Comparison of ENCODE assay signal across 8 mouse cellular contexts in the genomic region with DNA sequence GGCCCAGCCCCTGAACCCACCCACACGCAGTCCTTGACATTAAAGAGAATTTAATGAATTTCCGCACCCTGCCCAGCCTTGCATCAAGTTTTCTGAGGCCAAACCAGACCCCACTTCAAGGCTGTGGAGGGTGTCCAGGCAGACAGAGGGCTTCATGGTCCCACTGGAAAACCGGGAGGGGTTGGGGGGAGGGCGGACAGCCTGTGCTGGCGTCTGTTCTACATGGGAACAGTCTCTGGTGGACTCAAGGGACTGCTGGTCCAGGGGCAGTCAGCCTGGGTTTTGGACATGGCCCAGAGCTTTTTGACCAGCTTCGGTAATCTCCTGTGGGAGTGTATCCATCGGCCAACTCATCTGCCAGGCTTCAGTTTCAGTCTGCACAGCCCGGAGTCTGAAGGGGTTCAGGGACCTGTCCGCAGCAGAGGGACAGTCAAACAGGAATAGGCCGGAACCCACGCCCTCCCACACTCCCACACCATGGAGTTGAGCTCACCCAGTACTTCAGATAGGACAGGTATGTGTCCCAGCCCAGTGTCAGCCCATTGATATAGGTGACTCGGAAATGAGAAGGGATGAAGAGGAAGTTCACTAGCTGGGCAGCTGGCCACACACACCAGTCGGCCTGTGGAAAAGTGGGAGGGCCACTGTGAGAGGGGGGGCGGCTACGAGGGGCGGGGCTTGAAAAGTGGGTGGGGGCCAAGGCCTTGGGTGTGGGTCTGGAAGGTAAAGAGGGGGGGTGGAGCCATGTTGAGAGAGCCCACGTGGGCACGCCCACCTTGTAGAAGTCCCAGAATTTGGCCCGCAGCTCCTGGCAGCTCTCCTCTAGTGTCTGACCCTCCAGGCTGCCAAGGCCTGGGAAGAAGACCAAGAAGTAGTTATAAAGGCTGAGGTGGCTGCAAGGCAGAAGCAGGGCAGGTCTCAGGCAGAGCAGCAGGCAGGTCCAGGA. TPM values are rescaled to one million over a fixed set of nuclear protein-coding genes. Genes with fewer than 3 reads are reported as not detected.
DNase-seq lines count a peak whose midpoint lies in the region; ATAC-seq lines count a peak whose summit lies in the region.

No protein-coding gene starts in this region.

- no peak overlapping the region for H3K4me3 ChIP-seq in heart, embryonic 12.5 days
- H3K4me3 ChIP-seq in forebrain, embryonic 11.5 days (ENCODE audit: low read depth, low read length) = no peak overlapping the region
- H3K4me3 ChIP-seq in liver, embryonic 13.5 days (replicated peaks) = peak overlapping the region; percentile 80

- H3K27me3 ChIP-seq in heart, embryonic 12.5 days (replicated peaks) = peaks cover 5% of the 10 kb centered on the region; the same call in 1 of the 2 replicates
- no peaks in the 10 kb centered on the region for H3K27me3 ChIP-seq in forebrain, embryonic 11.5 days (ENCODE audit: control insufficient read depth, insufficient read depth, low read length)
- H3K27me3 ChIP-seq in liver, embryonic 13.5 days = no peaks in the 10 kb centered on the region

- H3K4me2 ChIP-seq in heart, embryonic 12.5 days = 0 out of 2 replicates have a peak overlapping the region, but pooled peaks have one; percentile 98
- H3K4me2 ChIP-seq in forebrain, embryonic 11.5 days (ENCODE audit: low read depth, low read length, severe bottlenecking) = no peak overlapping the region
- peak overlapping the region; percentile 96 for H3K4me2 ChIP-seq in liver, embryonic 13.5 days

- 0 out of 2 replicates have a peak overlapping the region, but pooled peaks have one; percentile 51 for H3K9ac ChIP-seq in heart, embryonic 12.5 days
- H3K9ac ChIP-seq in forebrain, embryonic 11.5 days (ENCODE audit: low read length) = no peak overlapping the region
- H3K9ac ChIP-seq in liver, embryonic 13.5 days = peak overlapping the region; percentile 93

- no peak for DNase-seq in heart, adult 8-10 months (ENCODE audit: low spot score)
- peak; percentile 7 for DNase-seq in thymus, postnatal 14 days
- DNase-seq in thymus, postnatal 0 days (ENCODE audit: low spot score) = no peak
- DNase-seq in forebrain, embryonic 11.5 days (ENCODE audit: low spot score) = peak; percentile 55
- peak; percentile 1 for DNase-seq in liver, embryonic 13.5 days
- peak; percentile 65 for DNase-seq in testis, postnatal 10 days (ENCODE audit: low spot score)
- no peak for DNase-seq in urinary bladder, postnatal 4 days (ENCODE audit: low spot score in 2 of 2)

- no peak for ATAC-seq in heart, embryonic 12.5 days (ENCODE audit: insufficient number of reproducible peaks, low FRiP score)
- ATAC-seq in forebrain, embryonic 11.5 days (replicated peaks; ENCODE audit: low FRiP score) = no peak
- ATAC-seq in liver, embryonic 13.5 days (ENCODE audit: low read depth) = no peak

- WGBS in heart, embryonic 12.5 days = 67% methylated on average over 19 of the region's 19 CpGs
- 77% methylated on average over 19 of the region's 19 CpGs for WGBS in forebrain, embryonic 11.5 days
- 66% methylated on average over 19 of the region's 19 CpGs for WGBS in liver, embryonic 13.5 days (ENCODE audit: insufficient replicate concordance)

- H3K4me1 ChIP-seq in heart, embryonic 12.5 days (replicated peaks) = peaks cover 34% of the 10 kb centered on the region
- H3K4me1 ChIP-seq in forebrain, embryonic 11.5 days (replicated peaks; ENCODE audit: control insufficient read depth, insufficient read depth, low read length) = peaks cover 6% of the 10 kb centered on the region; the same call in 1 of the 2 replicates
- peaks cover 71% of the 10 kb centered on the region for H3K4me1 ChIP-seq in liver, embryonic 13.5 days (replicated peaks)

- peaks cover 29% of the 10 kb centered on the region for H3K36me3 ChIP-seq in heart, embryonic 12.5 days
- no peaks in the 10 kb centered on the region for H3K36me3 ChIP-seq in forebrain, embryonic 11.5 days (ENCODE audit: control insufficient read depth, insufficient read depth, low read length)
- H3K36me3 ChIP-seq in liver, embryonic 13.5 days = peaks cover 32% of the 10 kb centered on the region

- no peak overlapping the region for H3K27ac ChIP-seq in heart, embryonic 12.5 days (ENCODE audit: poor library complexity, severe bottlenecking)
- H3K27ac ChIP-seq in forebrain, embryonic 11.5 days (ENCODE audit: low read depth, low read length) = no peak overlapping the region
- H3K27ac ChIP-seq in liver, embryonic 13.5 days = peak overlapping the region; percentile 95

- no peaks in the 10 kb centered on the region for H3K9me3 ChIP-seq in heart, embryonic 12.5 days (replicated peaks)
- H3K9me3 ChIP-seq in forebrain, embryonic 11.5 days (ENCODE audit: control insufficient read depth, low read length) = no peaks in the 10 kb centered on the region
- no peaks in the 10 kb centered on the region for H3K9me3 ChIP-seq in liver, embryonic 13.5 days (replicated peaks)

RNA-seq across cellular contexts. Expression of a gene that starts 1.9 kb away (rescaled TPM):
- 37.2 and 37.9 TPM in 2 replicates for polyA plus RNA-seq in heart, embryonic 12.5 days (2016; fragmentation: Nextera tagmentation; extraction: Ambion mirVana)
- total RNA-seq in heart, adult 8-10 months (2022) = 10 to 100 TPM; 23.2 to 32.5 (median 27.7) TPM
- polyA plus RNA-seq in thymus, postnatal 0 days (2015; fragmentation: Nextera tagmentation; extraction: Ambion mirVana) = 54.3 and 54.4 TPM in 2 replicates
- polyA plus RNA-seq in forebrain, embryonic 11.5 days (2014; fragmentation: Nextera tagmentation; extraction: Ambion mirVana) = 31.0 and 34.1 TPM in 2 replicates
- polyA plus RNA-seq in liver, embryonic 13.5 days (2015; fragmentation: Nextera tagmentation; extraction: Ambion mirVana) = 45.6 and 50.4 TPM in 2 replicates

RNA-seq across cellular contexts. Expression of a gene that starts 4.4 kb away (rescaled TPM):
- 19.1 and 19.2 TPM in 2 replicates for polyA plus RNA-seq in heart, embryonic 12.5 days (2016; fragmentation: Nextera tagmentation; extraction: Ambion mirVana)
- total RNA-seq in heart, adult 8-10 months (2022) = 10 to 100 TPM; 46.3 to 60.7 (median 50.6) TPM
- 7.0 and 8.0 TPM in 2 replicates for polyA plus RNA-seq in thymus, postnatal 0 days (2015; fragmentation: Nextera tagmentation; extraction: Ambion mirVana)
- polyA plus RNA-seq in forebrain, embryonic 11.5 days (2014; fragmentation: Nextera tagmentation; extraction: Ambion mirVana) = 42.7 and 49.7 TPM in 2 replicates
- 2.7 and 3.9 TPM in 2 replicates for polyA plus RNA-seq in liver, embryonic 13.5 days (2015; fragmentation: Nextera tagmentation; extraction: Ambion mirVana)

RNA-seq across cellular contexts. Expression of a gene that starts 17.6 kb away (rescaled TPM):
- 35.2 and 37.2 TPM in 2 replicates for polyA plus RNA-seq in heart, embryonic 12.5 days (2016; fragmentation: Nextera tagmentation; extraction: Ambion mirVana)
- total RNA-seq in heart, adult 8-10 months (2022) = 10 to 100 TPM; 19.3 to 24.1 (median 22.2) TPM
- 35.1 and 38.6 TPM in 2 replicates for polyA plus RNA-seq in thymus, postnatal 0 days (2015; fragmentation: Nextera tagmentation; extraction: Ambion mirVana)
- polyA plus RNA-seq in forebrain, embryonic 11.5 days (2014; fragmentation: Nextera tagmentation; extraction: Ambion mirVana) = 58.9 and 61.6 TPM in 2 replicates
- 18.0 and 18.2 TPM in 2 replicates for polyA plus RNA-seq in liver, embryonic 13.5 days (2015; fragmentation: Nextera tagmentation; extraction: Ambion mirVana)

RNA-seq across cellular contexts. Expression of a gene that starts 35.4 kb away (rescaled TPM):
- polyA plus RNA-seq in heart, embryonic 12.5 days (2016; fragmentation: Nextera tagmentation; extraction: Ambion mirVana) = 0.05 and 0.09 TPM in 2 replicates
- total RNA-seq in heart, adult 8-10 months (2022) = 1 to 10 TPM; 1.8 to 3.7 (median 2.4) TPM
- 0.28 and 0.35 TPM in 2 replicates for polyA plus RNA-seq in thymus, postnatal 0 days (2015; fragmentation: Nextera tagmentation; extraction: Ambion mirVana)
- polyA plus RNA-seq in forebrain, embryonic 11.5 days (2014; fragmentation: Nextera tagmentation; extraction: Ambion mirVana) = 0.13 and 0.37 TPM in 2 replicates
- polyA plus RNA-seq in liver, embryonic 13.5 days (2015; fragmentation: Nextera tagmentation; extraction: Ambion mirVana) = 0.40 and 0.43 TPM in 2 replicates

RNA-seq across cellular contexts. Expression of a gene that starts 40.5 kb away (rescaled TPM):
- not detected in 2 replicates for polyA plus RNA-seq in heart, embryonic 12.5 days (2016; fragmentation: Nextera tagmentation; extraction: Ambion mirVana)
- not detected for total RNA-seq in heart, adult 8-10 months (2022)
- polyA plus RNA-seq in thymus, postnatal 0 days (2015; fragmentation: Nextera tagmentation; extraction: Ambion mirVana) = 0.29 and 0.32 TPM in 2 replicates
- polyA plus RNA-seq in forebrain, embryonic 11.5 days (2014; fragmentation: Nextera tagmentation; extraction: Ambion mirVana) = not detected in 2 replicates
- polyA plus RNA-seq in liver, embryonic 13.5 days (2015; fragmentation: Nextera tagmentation; extraction: Ambion mirVana) = 0.14 TPM in 1 of 2 replicates, not detected in the other

Comparison
In these comparisons a context has a peak if more than half of its experiments do, and no peak if none do; other contexts are left out.
1. DNase-seq: peak in thymus, postnatal 14 days (single experiment), forebrain, embryonic 11.5 days (single experiment), liver, embryonic 13.5 days (single experiment) and testis, postnatal 10 days (single experiment); none in heart, adult 8-10 months (single experiment), thymus, postnatal 0 days (single experiment) and urinary bladder, postnatal 4 days (0 of 2).